Mouse (Mus musculus): ENCODE results near the gene Ap4m1. TPM values are rescaled to one million over a fixed set of nuclear protein-coding genes. Genes with fewer than 3 reads are reported as not detected.
A peak's percentile ranks its signal among the peaks of the same experiment; 100 is the strongest.

The Ap4m1 gene
- polyA plus RNA-seq, 1 experiment from 2014 or later, result 11.6 TPM

MicroRNA genes within 50 kb of the gene (microRNA counts, 519-probe panel; counts per million panel counts)
- microRNA mmu-miR-106b (3,379 counts per million, percentile 87 among the panel's probes with 10 or more counts), microRNA mmu-miR-25 (4,019 counts per million, percentile 93 among the panel's probes with 10 or more counts), microRNA mmu-miR-93 (3,286 counts per million, percentile 86 among the panel's probes with 10 or more counts)

Small RNA genes within 50 kb of the gene (microRNA-seq; reads per million reads assigned to microRNA genes)
- gene Mir106b (3,953 reads per million, percentile 91 among the genes with 10 or more reads in this experiment), gene Mir25 (379 reads per million, percentile 71 among the genes with 10 or more reads in this experiment), gene Mir93 (5,976 reads per million, percentile 93 among the genes with 10 or more reads in this experiment)

Other genes with a start within 250 kb of the Ap4m1 start
- 0.26 TPM in 1 of 2 replicates, not detected in the other for gene Gjc3, start 208.9 kb upstream of the Ap4m1 start, polyA plus RNA-seq (2015; fragmentation: Nextera tagmentation; extraction: Ambion mirVana)
- gene Azgp1, start 190.5 kb upstream of the Ap4m1 start, polyA plus RNA-seq (2015; fragmentation: Nextera tagmentation; extraction: Ambion mirVana), result 0.22 TPM in 1 of 2 replicates, not detected in the other
- not detected in 2 replicates for gene Smok3a, start 150.7 kb upstream of the Ap4m1 start, polyA plus RNA-seq (2015; fragmentation: Nextera tagmentation; extraction: Ambion mirVana)
- gene Smok3b, start 150.6 kb upstream of the Ap4m1 start, polyA plus RNA-seq (2015; fragmentation: Nextera tagmentation; extraction: Ambion mirVana), result not detected in 2 replicates
- gene Smok3c, start 118.8 kb upstream of the Ap4m1 start, polyA plus RNA-seq (2015; fragmentation: Nextera tagmentation; extraction: Ambion mirVana), result not detected in 2 replicates
- gene Zkscan1, start 86.9 kb upstream of the Ap4m1 start, polyA plus RNA-seq (2015; fragmentation: Nextera tagmentation; extraction: Ambion mirVana), result 8.9 and 10.1 TPM in 2 replicates
- 37.6 and 42.7 TPM in 2 replicates for gene Zscan21, start 55.1 kb upstream of the Ap4m1 start, polyA plus RNA-seq (2015; fragmentation: Nextera tagmentation; extraction: Ambion mirVana)
- 11.5 and 12.0 TPM in 2 replicates for gene Zfp113, start 16.3 kb upstream of the Ap4m1 start, polyA plus RNA-seq (2015; fragmentation: Nextera tagmentation; extraction: Ambion mirVana)
- 280 and 293 TPM in 2 replicates for gene Cops6, start 10.9 kb upstream of the Ap4m1 start, polyA plus RNA-seq (2015; fragmentation: Nextera tagmentation; extraction: Ambion mirVana)
- gene Mcm7, start 420 bp downstream of the Ap4m1 start, polyA plus RNA-seq (2015; fragmentation: Nextera tagmentation; extraction: Ambion mirVana), result 113 and 126 TPM in 2 replicates
- 58.9 and 59.8 TPM in 2 replicates for gene Taf6, start 15.4 kb downstream of the Ap4m1 start, polyA plus RNA-seq (2015; fragmentation: Nextera tagmentation; extraction: Ambion mirVana)
- 22.3 and 23.8 TPM in 2 replicates for gene Cnpy4, start 15.5 kb downstream of the Ap4m1 start, polyA plus RNA-seq (2015; fragmentation: Nextera tagmentation; extraction: Ambion mirVana)
- 6.1 and 6.3 TPM in 2 replicates for gene Mblac1, start 22.3 kb downstream of the Ap4m1 start, polyA plus RNA-seq (2015; fragmentation: Nextera tagmentation; extraction: Ambion mirVana)
- gene Nxpe5, start 53.9 kb downstream of the Ap4m1 start, polyA plus RNA-seq (2015; fragmentation: Nextera tagmentation; extraction: Ambion mirVana), result not detected in 2 replicates
- gene Lamtor4, start 83.5 kb downstream of the Ap4m1 start, polyA plus RNA-seq (2015; fragmentation: Nextera tagmentation; extraction: Ambion mirVana), result 71.9 and 79.3 TPM in 2 replicates
- 2.2 and 3.0 TPM in 2 replicates for gene BC037034, start 92.0 kb downstream of the Ap4m1 start, polyA plus RNA-seq (2015; fragmentation: Nextera tagmentation; extraction: Ambion mirVana)
- 0.45 and 0.65 TPM in 2 replicates for gene Gal3st4, start 100.8 kb downstream of the Ap4m1 start, polyA plus RNA-seq (2015; fragmentation: Nextera tagmentation; extraction: Ambion mirVana)
- 0.09 and 0.10 TPM in 2 replicates for gene Gm43720, start 108.0 kb downstream of the Ap4m1 start, polyA plus RNA-seq (2015; fragmentation: Nextera tagmentation; extraction: Ambion mirVana)
- gene Gpc2, start 108.0 kb downstream of the Ap4m1 start, polyA plus RNA-seq (2015; fragmentation: Nextera tagmentation; extraction: Ambion mirVana), result 5.7 and 7.7 TPM in 2 replicates
- gene Stag3, start 108.2 kb downstream of the Ap4m1 start, polyA plus RNA-seq (2015; fragmentation: Nextera tagmentation; extraction: Ambion mirVana), result 2.0 and 2.2 TPM in 2 replicates
- gene Pvrig, start 170.0 kb downstream of the Ap4m1 start, polyA plus RNA-seq (2015; fragmentation: Nextera tagmentation; extraction: Ambion mirVana), result 0.14 and 0.17 TPM in 2 replicates

All from heart, embryonic 16.5 days (tissue).